Mouse (Mus musculus): ENCODE measurements around the gene Gm20696. TPM values are rescaled to one million over a fixed set of nuclear protein-coding genes. Genes with fewer than 3 reads are reported as not detected.

Gene Gm20696
- polyA plus RNA-seq, 1 experiment from 2014 or later, result 0.99 TPM

- Histone ChIP-seq H3K36me3 (ENCODE audit: control insufficient read depth, insufficient read depth, low read length) (no peaks in the 10 kb centered on the region), H3K9me3 (replicated peaks; ENCODE audit: control insufficient read depth, low read length) (no peaks in the 10 kb centered on the region), H3K27ac (ENCODE audit: low read depth, low read length) (no peak overlapping the region), H3K4me2 (ENCODE audit: low read length) (no peak overlapping the region), H3K4me1 (ENCODE audit: control insufficient read depth, insufficient read depth, low read length) (no peaks in the 10 kb centered on the region), H3K27me3 (replicated peaks; ENCODE audit: control insufficient read depth, insufficient read depth, low read length) (no peaks in the 10 kb centered on the region), H3K4me3 (ENCODE audit: low read depth, low read length) (no peak overlapping the region), H3K9ac (ENCODE audit: low read length) (no peak overlapping the region)
- DNase-seq (ENCODE audit: low spot score), result no peak
- 85% methylated on average over 5 of the region's 5 CpGs for WGBS
- ATAC-seq, result no peak
Measured at GRCm38 (mm10) chr6:99333127-99333526, 333.5 kb downstream of the Gm20696 start.

- no peak overlapping the region for H3K27ac ChIP-seq (ENCODE audit: low read depth, low read length)
- DNase-seq (ENCODE audit: low spot score), result no peak
- H3K4me3 ChIP-seq (ENCODE audit: low read depth, low read length), result no peak overlapping the region
- no peaks in the 10 kb centered on the region for H3K27me3 ChIP-seq (replicated peaks; ENCODE audit: control insufficient read depth, insufficient read depth, low read length)
- no peak for ATAC-seq
- no peak overlapping the region for H3K9ac ChIP-seq (ENCODE audit: low read length)
- WGBS, result 85% methylated on average over 4 of the region's 4 CpGs
- H3K36me3 ChIP-seq (ENCODE audit: control insufficient read depth, insufficient read depth, low read length), result no peaks in the 10 kb centered on the region
- H3K4me1 ChIP-seq (ENCODE audit: control insufficient read depth, insufficient read depth, low read length), result no peaks in the 10 kb centered on the region
- H3K9me3 ChIP-seq (replicated peaks; ENCODE audit: control insufficient read depth, low read length), result no peaks in the 10 kb centered on the region
- no peak overlapping the region for H3K4me2 ChIP-seq (ENCODE audit: low read length)
Measured at GRCm38 (mm10) chr6:99330169-99330568, 336.4 kb downstream of the Gm20696 start.

- no peak overlapping the region for H3K9ac ChIP-seq (ENCODE audit: low read length)
- no peaks in the 10 kb centered on the region for H3K4me1 ChIP-seq (ENCODE audit: control insufficient read depth, insufficient read depth, low read length)
- no peak overlapping the region for H3K4me3 ChIP-seq (ENCODE audit: low read depth, low read length)
- H3K27me3 ChIP-seq (replicated peaks; ENCODE audit: control insufficient read depth, insufficient read depth, low read length), result no peaks in the 10 kb centered on the region
- no peak for ATAC-seq
- 78% methylated on average over 2 of the region's 2 CpGs for WGBS
- no peaks in the 10 kb centered on the region for H3K9me3 ChIP-seq (replicated peaks; ENCODE audit: control insufficient read depth, low read length)
- no peak for DNase-seq (ENCODE audit: low spot score)
- no peak overlapping the region for H3K4me2 ChIP-seq (ENCODE audit: low read length)
- no peaks in the 10 kb centered on the region for H3K36me3 ChIP-seq (ENCODE audit: control insufficient read depth, insufficient read depth, low read length)
- H3K27ac ChIP-seq (ENCODE audit: low read depth, low read length), result no peak overlapping the region
Measured at GRCm38 (mm10) chr6:99328634-99329033, 338.0 kb downstream of the Gm20696 start.

GRCm38 (mm10) chr6:99328146-99328545, 338.5 kb downstream of the Gm20696 start:
- H3K36me3 ChIP-seq (ENCODE audit: control insufficient read depth, insufficient read depth, low read length), result no peaks in the 10 kb centered on the region
- DNase-seq (ENCODE audit: low spot score) (no peak), ATAC-seq (no peak)
- H3K4me2 ChIP-seq (ENCODE audit: low read length), result no peak overlapping the region
- no peaks in the 10 kb centered on the region for H3K9me3 ChIP-seq (replicated peaks; ENCODE audit: control insufficient read depth, low read length)
- H3K9ac ChIP-seq (ENCODE audit: low read length), result no peak overlapping the region
- H3K27ac ChIP-seq (ENCODE audit: low read depth, low read length), result no peak overlapping the region
- WGBS, result 95% methylated on average over 6 of the region's 6 CpGs
- no peak overlapping the region for H3K4me3 ChIP-seq (ENCODE audit: low read depth, low read length)
- H3K4me1 ChIP-seq (ENCODE audit: control insufficient read depth, insufficient read depth, low read length), result no peaks in the 10 kb centered on the region
- no peaks in the 10 kb centered on the region for H3K27me3 ChIP-seq (replicated peaks; ENCODE audit: control insufficient read depth, insufficient read depth, low read length)

- H3K36me3 ChIP-seq (ENCODE audit: control insufficient read depth, insufficient read depth, low read length), result no peaks in the 10 kb centered on the region
- no peaks in the 10 kb centered on the region for H3K4me1 ChIP-seq (ENCODE audit: control insufficient read depth, insufficient read depth, low read length)
- H3K27ac ChIP-seq (ENCODE audit: low read depth, low read length), result no peak overlapping the region
- H3K4me2 ChIP-seq (ENCODE audit: low read length), result no peak overlapping the region
- DNase-seq (ENCODE audit: low spot score), result no peak
- H3K27me3 ChIP-seq (replicated peaks; ENCODE audit: control insufficient read depth, insufficient read depth, low read length), result no peaks in the 10 kb centered on the region
- no peaks in the 10 kb centered on the region for H3K9me3 ChIP-seq (replicated peaks; ENCODE audit: control insufficient read depth, low read length)
- no peak for ATAC-seq
- no peak overlapping the region for H3K4me3 ChIP-seq (ENCODE audit: low read depth, low read length)
- H3K9ac ChIP-seq (ENCODE audit: low read length), result no peak overlapping the region
- 89% methylated on average over 11 of the region's 11 CpGs for WGBS
Measured at GRCm38 (mm10) chr6:99327721-99328120, 338.9 kb downstream of the Gm20696 start.

DNA sequence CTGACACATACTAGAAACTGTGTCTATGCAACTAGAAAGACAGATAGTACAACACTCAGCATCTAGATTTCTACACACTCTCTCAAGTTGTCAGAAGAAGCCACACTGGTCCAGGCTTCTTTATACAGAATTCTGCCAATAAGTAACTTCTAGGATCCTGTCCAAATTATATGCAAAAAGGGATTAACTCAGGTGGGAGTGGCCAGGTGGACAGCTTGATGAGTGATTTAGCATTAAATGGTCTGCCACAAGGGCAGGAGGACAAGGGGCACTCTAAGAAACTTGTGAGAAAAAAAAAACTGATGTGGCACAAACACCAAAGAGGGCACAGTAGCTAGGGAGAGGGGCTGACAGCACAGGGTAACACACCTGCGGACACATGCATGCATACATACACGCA, 340.7 kb downstream of the Gm20696 start:
- no peaks in the 10 kb centered on the region for H3K4me1 ChIP-seq (ENCODE audit: control insufficient read depth, insufficient read depth, low read length)
- 93% methylated on average over 2 of the region's 2 CpGs for WGBS
- H3K36me3 ChIP-seq (ENCODE audit: control insufficient read depth, insufficient read depth, low read length), result no peaks in the 10 kb centered on the region
- no peak overlapping the region for H3K27ac ChIP-seq (ENCODE audit: low read depth, low read length)
- H3K27me3 ChIP-seq (replicated peaks; ENCODE audit: control insufficient read depth, insufficient read depth, low read length), result no peaks in the 10 kb centered on the region
- DNase-seq (ENCODE audit: low spot score), result no peak
- ATAC-seq, result no peak
- no peak overlapping the region for H3K4me3 ChIP-seq (ENCODE audit: low read depth, low read length)
- no peak overlapping the region for H3K4me2 ChIP-seq (ENCODE audit: low read length)
- no peaks in the 10 kb centered on the region for H3K9me3 ChIP-seq (replicated peaks; ENCODE audit: control insufficient read depth, low read length)
- H3K9ac ChIP-seq (ENCODE audit: low read length), result no peak overlapping the region

DNA sequence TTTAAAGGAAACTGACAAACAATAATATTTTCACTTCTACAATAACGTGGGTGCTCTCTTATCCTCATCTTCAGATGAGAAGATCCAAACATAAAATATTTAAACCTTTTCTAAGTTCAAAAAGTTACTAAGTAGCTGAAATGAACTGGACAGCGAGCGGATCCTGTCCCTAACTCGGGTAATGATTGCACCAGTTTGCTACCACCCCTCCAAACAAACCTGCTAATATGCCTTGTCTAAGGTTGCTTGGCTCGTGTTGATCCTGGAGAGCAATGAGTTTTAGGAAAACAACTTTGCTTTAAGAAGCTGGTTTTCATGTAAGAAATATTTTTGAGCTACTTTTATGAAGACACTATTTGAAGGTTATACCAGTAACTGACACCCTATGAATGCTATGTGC, 341.1 kb downstream of the Gm20696 start:
- ATAC-seq (no peak), DNase-seq (ENCODE audit: low spot score) (no peak)
- 92% methylated on average over 5 of the region's 5 CpGs for WGBS
- Histone ChIP-seq H3K4me1 (ENCODE audit: control insufficient read depth, insufficient read depth, low read length) (0 out of 2 replicates have a peak, but pooled peaks cover under 1% of the 10 kb centered on the region), H3K27ac (ENCODE audit: low read depth, low read length) (no peak overlapping the region), H3K36me3 (ENCODE audit: control insufficient read depth, insufficient read depth, low read length) (no peaks in the 10 kb centered on the region), H3K27me3 (replicated peaks; ENCODE audit: control insufficient read depth, insufficient read depth, low read length) (no peaks in the 10 kb centered on the region), H3K9me3 (replicated peaks; ENCODE audit: control insufficient read depth, low read length) (no peaks in the 10 kb centered on the region), H3K9ac (ENCODE audit: low read length) (no peak overlapping the region), H3K4me2 (ENCODE audit: low read length) (no peak overlapping the region), H3K4me3 (ENCODE audit: low read depth, low read length) (no peak overlapping the region)

DNA sequence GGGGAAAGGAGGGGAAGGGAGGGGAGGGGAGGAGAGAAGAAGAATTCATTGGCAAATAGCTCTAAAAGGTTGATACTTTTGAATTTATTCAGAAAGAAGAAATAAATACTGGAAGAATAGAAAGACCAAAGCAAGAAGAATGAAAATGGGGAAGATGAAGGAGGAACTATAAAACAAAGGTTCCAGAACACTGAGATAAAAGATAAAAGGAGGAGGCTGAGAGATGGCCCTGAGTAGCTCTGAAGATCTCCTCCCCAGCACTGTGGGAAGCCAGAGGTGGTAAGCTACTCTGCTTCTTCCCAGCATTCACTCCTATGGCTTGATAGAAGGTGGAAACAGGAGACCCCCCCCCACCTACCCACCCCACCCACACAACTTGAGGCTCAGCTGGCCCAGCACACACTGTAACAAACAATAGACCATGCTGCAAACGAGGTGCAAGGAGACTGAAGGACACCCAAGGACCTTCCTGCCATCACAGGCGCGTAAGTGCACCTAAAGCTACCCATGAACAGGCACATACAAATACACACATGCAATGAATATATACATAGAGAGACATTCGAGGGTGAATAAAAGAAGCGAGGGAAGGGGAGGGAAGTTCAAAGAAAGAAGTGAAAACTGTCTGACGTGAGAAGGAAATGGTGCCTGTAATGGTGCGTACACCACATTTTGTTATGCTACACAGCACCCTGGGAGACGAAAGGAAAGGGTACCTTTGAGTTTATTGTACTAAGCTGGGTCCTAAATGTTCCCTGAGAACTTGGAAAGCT, 344.3 kb downstream of the Gm20696 start:
- H3K9me3 ChIP-seq (replicated peaks; ENCODE audit: control insufficient read depth, low read length), result no peaks in the 10 kb centered on the region
- no peak overlapping the region for H3K4me2 ChIP-seq (ENCODE audit: low read length)
- no peaks in the 10 kb centered on the region for H3K36me3 ChIP-seq (ENCODE audit: control insufficient read depth, insufficient read depth, low read length)
- no peak overlapping the region for H3K27ac ChIP-seq (ENCODE audit: low read depth, low read length)
- DNase-seq (ENCODE audit: low spot score) (no peak), ATAC-seq (no peak)
- H3K9ac ChIP-seq (ENCODE audit: low read length), result no peak overlapping the region
- WGBS, result 81% methylated on average over 8 of the region's 8 CpGs
- H3K4me1 ChIP-seq (ENCODE audit: control insufficient read depth, insufficient read depth, low read length), result 0 out of 2 replicates have a peak, but pooled peaks cover 3% of the 10 kb centered on the region
- H3K4me3 ChIP-seq (ENCODE audit: low read depth, low read length), result no peak overlapping the region
- no peaks in the 10 kb centered on the region for H3K27me3 ChIP-seq (replicated peaks; ENCODE audit: control insufficient read depth, insufficient read depth, low read length)

DNA sequence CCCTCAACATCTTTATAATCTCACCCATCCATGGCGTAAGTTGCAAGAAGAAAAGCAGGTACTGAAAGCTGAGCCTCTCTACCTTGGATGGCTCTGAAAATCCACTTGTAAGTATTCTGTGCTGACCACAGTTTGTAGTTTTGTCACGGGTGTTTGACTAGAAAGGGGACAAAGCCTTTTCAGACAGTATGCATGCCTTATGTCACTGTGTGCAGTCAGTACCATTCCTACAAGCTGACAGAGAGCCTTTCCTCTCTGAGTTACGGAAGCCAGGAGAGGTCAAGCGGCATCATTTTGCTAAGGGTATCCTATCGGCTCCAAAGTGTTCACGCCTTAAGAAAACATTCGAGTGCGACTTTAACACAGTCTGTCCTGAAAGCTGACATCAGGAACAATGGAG, 346.2 kb downstream of the Gm20696 start:
- Histone ChIP-seq H3K4me1 (ENCODE audit: control insufficient read depth, insufficient read depth, low read length) (0 out of 2 replicates have a peak, but pooled peaks cover 3% of the 10 kb centered on the region), H3K9me3 (replicated peaks; ENCODE audit: control insufficient read depth, low read length) (no peaks in the 10 kb centered on the region), H3K27ac (ENCODE audit: low read depth, low read length) (no peak overlapping the region), H3K27me3 (replicated peaks; ENCODE audit: control insufficient read depth, insufficient read depth, low read length) (no peaks in the 10 kb centered on the region), H3K4me2 (ENCODE audit: low read length) (no peak overlapping the region), H3K36me3 (ENCODE audit: control insufficient read depth, insufficient read depth, low read length) (no peaks in the 10 kb centered on the region), H3K9ac (ENCODE audit: low read length) (no peak overlapping the region), H3K4me3 (ENCODE audit: low read depth, low read length) (no peak overlapping the region)
- no peak for DNase-seq (ENCODE audit: low spot score)
- 81% methylated on average over 8 of the region's 8 CpGs for WGBS
- ATAC-seq, result no peak
